Mouse (Mus musculus) MEL (cell line): ENCODE data around the gene Pdzd8. TPM values are rescaled to one million over a fixed set of nuclear protein-coding genes. Genes with fewer than 3 reads are reported as not detected.

Experiments
- DNase-seq: peaks from one replicate; pipeline ENCODE4 v3.0.0; 2011; ENCODE audit warnings: low read depth, low spot score
- H3K27ac ChIP-seq: 2 replicates; pipeline ENCODE4 v1.5.1; 2012; ENCODE audit warnings: low read depth, mild to moderate bottlenecking, control low read depth, low read length, moderate library complexity; ENCODE audit not compliant: control insufficient read depth
- H3K27me3 ChIP-seq, 2 experiments: fragments of 150-350 bp in 1 of 2; sonication (generic) in 1 of 2; 2 replicates each; pipeline ENCODE4 v1.6.1; 2012; ENCODE audit warnings: low read length in 2 of 2, mild to moderate bottlenecking in 2 of 2, improper control_type of control experiment in 1 of 2, moderate library complexity in 1 of 2; ENCODE audit not compliant: insufficient read depth in 2 of 2, control insufficient read depth in 1 of 2
- H3K36me3 ChIP-seq, 2 experiments: 2 replicates each; pipeline ENCODE4 v1.6.1; 2012 to 2014; ENCODE audit warnings: low read length in 2 of 2, improper control_type of control experiment in 1 of 2, inconsistent platforms in 1 of 2, mild to moderate bottlenecking in 1 of 2; ENCODE audit not compliant: insufficient read depth in 2 of 2, control insufficient read depth in 1 of 2
- H3K4me1 ChIP-seq, 2 experiments: fragments of 150-350 bp in 1 of 2; sonication (generic) in 1 of 2; 2 replicates each; pipeline ENCODE4 v1.6.1; 2012; ENCODE audit warnings: low read length in 2 of 2, improper control_type of control experiment in 1 of 2, mild to moderate bottlenecking in 1 of 2; ENCODE audit not compliant: insufficient read depth in 2 of 2, control insufficient read depth in 1 of 2
- H3K4me3 ChIP-seq, 2 experiments: fragments of 150-350 bp in 1 of 2; sonication (generic) in 1 of 2; 2 replicates each; pipeline ENCODE4 v1.5.1; 2012; ENCODE audit warnings: low read depth in 2 of 2, low read length in 2 of 2, mild to moderate bottlenecking in 2 of 2, moderate library complexity in 2 of 2, control low read depth in 1 of 2, improper control_type of control experiment in 1 of 2; ENCODE audit not compliant: control insufficient read depth in 1 of 2, insufficient read depth in 1 of 2
- H3K79me2 ChIP-seq: 2 replicates; pipeline ENCODE4 v1.6.1; 2012; ENCODE audit warnings: mild to moderate bottlenecking, low read length, moderate library complexity; ENCODE audit not compliant: control insufficient read depth, poor library complexity, insufficient read depth
- H3K9ac ChIP-seq: 2 replicates; pipeline ENCODE4 v1.6.1; 2012; ENCODE audit warnings: low read depth, mild to moderate bottlenecking, control low read depth, low read length, moderate library complexity; ENCODE audit not compliant: control insufficient read depth, poor library complexity, severe bottlenecking
- H3K9me3 ChIP-seq: fragments of 150-350 bp; sonication (generic); replicated peaks from 2 replicates; pipeline ENCODE4 v1.6.1; 2012; ENCODE audit warnings: mild to moderate bottlenecking, low read length, improper control_type of control experiment, moderate library complexity; ENCODE audit not compliant: insufficient read depth
- CHD2 ChIP-seq: IDR thresholded peaks from 2 replicates; pipeline ENCODE4 v1.6.1; 2011; ENCODE audit warnings: low read length, improper control_type of control experiment
- CTCF ChIP-seq, 3 experiments: IDR thresholded peaks in 2 of 3; conservative IDR thresholded peaks in 1 of 3; 2 replicates each; pipeline ENCODE4 v1.5.1; 2011 to 2012; ENCODE audit warnings: low read length in 3 of 3, low read depth in 2 of 3, mild to moderate bottlenecking in 2 of 3, improper control_type of control experiment in 1 of 3, inconsistent platforms in 1 of 3, mixed read lengths in 1 of 3, moderate library complexity in 1 of 3; ENCODE audit not compliant: control insufficient read depth in 1 of 3, insufficient read depth in 1 of 3, poor library complexity in 1 of 3, severe bottlenecking in 1 of 3
- E2F4 ChIP-seq: IDR thresholded peaks from 2 replicates; pipeline ENCODE4 v1.6.1; 2011; ENCODE audit warnings: low read depth, low read length, improper control_type of control experiment, borderline replicate concordance
- EP300 ChIP-seq, 2 experiments: IDR thresholded peaks; 2 replicates each; pipeline ENCODE4 v1.6.1; 2011; ENCODE audit warnings: improper control_type of control experiment in 2 of 2, low read length in 2 of 2, low read depth in 1 of 2, mild to moderate bottlenecking in 1 of 2
- ETS1 ChIP-seq: IDR thresholded peaks from 2 replicates; pipeline ENCODE4 v1.6.1; 2012; ENCODE audit warnings: low read depth, mild to moderate bottlenecking, inconsistent platforms, low read length, improper control_type of control experiment, moderate library complexity
- GATA1 ChIP-seq: IDR thresholded peaks from 2 replicates; pipeline ENCODE4 v1.6.1; 2011; ENCODE audit warnings: low read depth, low read length, improper control_type of control experiment
- HCFC1 ChIP-seq: IDR thresholded peaks from 2 replicates; pipeline ENCODE4 v1.6.1; 2012; ENCODE audit warnings: low read depth, mild to moderate bottlenecking, inconsistent platforms, low read length, improper control_type of control experiment, moderate library complexity
- MAZ ChIP-seq: IDR thresholded peaks from 2 replicates; pipeline ENCODE4 v1.6.1; 2012; ENCODE audit warnings: low read depth, mild to moderate bottlenecking, inconsistent platforms, low read length, improper control_type of control experiment
- MEF2A ChIP-seq: IDR thresholded peaks from 2 replicates; pipeline ENCODE4 v1.6.1; 2014; ENCODE audit warnings: low read depth, mild to moderate bottlenecking, inconsistent platforms, low read length, improper control_type of control experiment; ENCODE audit not compliant: poor library complexity, insufficient replicate concordance, severe bottlenecking; ENCODE audit errors: extremely low read depth
- MXI1 ChIP-seq: IDR thresholded peaks from 2 replicates; pipeline ENCODE4 v1.6.1; 2011; ENCODE audit warnings: mild to moderate bottlenecking, low read depth, low read length, improper control_type of control experiment
- MYC ChIP-seq: IDR thresholded peaks from 2 replicates; pipeline ENCODE4 v1.6.1; 2011; ENCODE audit warnings: low read depth, mild to moderate bottlenecking, low read length, improper control_type of control experiment, moderate library complexity
- NRF1 ChIP-seq: IDR thresholded peaks from 2 replicates; pipeline ENCODE4 v1.6.1; 2014; ENCODE audit warnings: low read depth, mild to moderate bottlenecking, inconsistent platforms, low read length, improper control_type of control experiment, moderate library complexity; ENCODE audit not compliant: poor library complexity, insufficient read depth, severe bottlenecking
- POLR2A ChIP-seq, 2 experiments: IDR thresholded peaks; 2 replicates each; pipeline ENCODE4 v1.6.1; 2011 to 2012; ENCODE audit warnings: low read length in 2 of 2, mild to moderate bottlenecking in 2 of 2, control low read depth in 1 of 2, improper control_type of control experiment in 1 of 2, low read depth in 1 of 2, moderate library complexity in 1 of 2; ENCODE audit not compliant: control insufficient read depth in 1 of 2, insufficient read depth in 1 of 2, poor library complexity in 1 of 2
- POLR2AphosphoS2 ChIP-seq: IDR thresholded peaks from 2 replicates; pipeline ENCODE4 v1.6.1; 2011; ENCODE audit warnings: low read length, improper control_type of control experiment
- RAD21 ChIP-seq: IDR thresholded peaks from 2 replicates; pipeline ENCODE4 v1.6.1; 2011; ENCODE audit warnings: mild to moderate bottlenecking, low read depth, low read length, improper control_type of control experiment
- RCOR1 ChIP-seq: IDR thresholded peaks from 2 replicates; pipeline ENCODE4 v1.6.1; 2012; ENCODE audit warnings: low read depth, mild to moderate bottlenecking, inconsistent platforms, low read length, improper control_type of control experiment
- SIN3A ChIP-seq: IDR thresholded peaks from 2 replicates; pipeline ENCODE4 v1.6.1; 2012; ENCODE audit warnings: low read length, improper control_type of control experiment, inconsistent platforms
- SMC3 ChIP-seq: IDR thresholded peaks from 2 replicates; pipeline ENCODE4 v1.6.1; 2011; ENCODE audit warnings: low read depth, low read length, improper control_type of control experiment
- TAL1 ChIP-seq: IDR thresholded peaks from 2 replicates; pipeline ENCODE4 v1.6.1; 2012; ENCODE audit warnings: mild to moderate bottlenecking, inconsistent platforms, low read length, moderate library complexity, mixed read lengths
- TBP ChIP-seq: IDR thresholded peaks from 2 replicates; pipeline ENCODE4 v1.8.0; 2011; ENCODE audit warnings: low read depth, low read length, improper control_type of control experiment
- TCF12 ChIP-seq: IDR thresholded peaks from 2 replicates; pipeline ENCODE4 v1.6.1; 2014; ENCODE audit warnings: low read depth, mild to moderate bottlenecking, inconsistent platforms, low read length, improper control_type of control experiment, moderate library complexity
- UBTF ChIP-seq: IDR thresholded peaks from 2 replicates; pipeline ENCODE4 v1.6.1; 2012; ENCODE audit warnings: low read depth, mild to moderate bottlenecking, inconsistent platforms, low read length, improper control_type of control experiment, moderate library complexity, borderline replicate concordance; ENCODE audit not compliant: insufficient read depth
- USF1 ChIP-seq: IDR thresholded peaks from 2 replicates; pipeline ENCODE4 v1.6.1; 2014; ENCODE audit warnings: low read depth, mild to moderate bottlenecking, inconsistent platforms, low read length, improper control_type of control experiment, moderate library complexity
- USF2 ChIP-seq, 2 experiments: IDR thresholded peaks; 2 replicates each; pipeline ENCODE4 v1.6.1; 2011 to 2012; ENCODE audit warnings: improper control_type of control experiment in 2 of 2, low read length in 2 of 2, borderline replicate concordance in 1 of 2, inconsistent platforms in 1 of 2, low read depth in 1 of 2, mild to moderate bottlenecking in 1 of 2; ENCODE audit not compliant: insufficient read depth in 1 of 2
- ZC3H11A ChIP-seq: IDR thresholded peaks from 2 replicates; pipeline ENCODE4 v1.6.1; 2012; ENCODE audit warnings: low read depth, mild to moderate bottlenecking, inconsistent platforms, low read length, improper control_type of control experiment
- ZKSCAN1 ChIP-seq: IDR thresholded peaks from 2 replicates; pipeline ENCODE4 v1.6.1; 2012; ENCODE audit warnings: low read depth, mild to moderate bottlenecking, inconsistent platforms, low read length, improper control_type of control experiment, moderate library complexity
- ZMIZ1 ChIP-seq: IDR thresholded peaks from 2 replicates; pipeline ENCODE4 v1.6.1; 2012; ENCODE audit warnings: low read depth, mild to moderate bottlenecking, inconsistent platforms, low read length, improper control_type of control experiment, moderate library complexity
- ZNF384 ChIP-seq: IDR thresholded peaks from 2 replicates; pipeline ENCODE4 v1.6.1; 2012; ENCODE audit warnings: low read depth, mild to moderate bottlenecking, inconsistent platforms, low read length, improper control_type of control experiment
- polyA plus RNA-seq, 2 experiments: library from polyadenylated mRNA; stranded (reverse) in 1 of 2; unstranded in 1 of 2; fragments of >175 nt in 1 of 2; fragments of >200 nt in 1 of 2; gene quantifications; 2 replicates each; pipeline versions ENCODE4 v1.2.1 to v1.2.4; 2012; ENCODE audit warnings: low replicate concordance in 2 of 2, low read depth in 1 of 2; ENCODE audit not compliant: insufficient read length in 2 of 2, insufficient read depth in 1 of 2, missing spikeins in 1 of 2
- total RNA-seq: library from RNA; depleted of rRNA; stranded (reverse); fragments of 300-350 nt; gene quantifications from 2 replicates; pipeline ENCODE4 v1.2.3, GENCODE M21; 2012

Pdzd8 gene
- total and polyA plus RNA-seq, 3 experiments = 46.4 to 137 (median 49.8) TPM

- H3K9ac ChIP-seq = peak overlapping the region; percentile 3; the same call in 1 of the 2 replicates
- no peaks in the 10 kb centered on the region for H3K27me3 ChIP-seq
- H3K9me3 ChIP-seq = no peaks in the 10 kb centered on the region
- H3K36me3 ChIP-seq = peaks cover 67 to 85% of the 10 kb centered on the region in 2 experiments
- no peak for TF ChIP-seq ZC3H11A
- peak; percentile 74 for TF ChIP-seq ZNF384
- TF ChIP-seq ZKSCAN1 = no peak
- no peak for TF ChIP-seq TBP
- peak; percentile 55; the same call in 1 of the 2 replicates for TF ChIP-seq ETS1
- TF ChIP-seq RCOR1 = peak; percentile 63
- no peak for TF ChIP-seq RAD21
- peak; percentile 56; the same call in 1 of the 2 replicates for TF ChIP-seq SIN3A
- TF ChIP-seq GATA1 = peak; percentile 57
- TF ChIP-seq USF1 = no peak
- 0 out of 2 replicates have a peak, but pooled peaks have one; percentile 6 for TF ChIP-seq MAZ
- TF ChIP-seq ZMIZ1 = 0 out of 2 replicates have a peak, but pooled peaks have one; percentile 4
- no peak for TF ChIP-seq UBTF
- TF ChIP-seq CTCF (IDR thresholded peaks at IDR 0.05 in 2 of 3, conservative IDR thresholded peaks at IDR 0.05 in 1 of 3; ENCODE audit: control insufficient read depth in 1 of 3, insufficient read depth in 1 of 3, low read depth in 2 of 3, low read length in 3 of 3, poor library complexity in 1 of 3, severe bottlenecking in 1 of 3) = no peak
- TF ChIP-seq NRF1 = no peak
- TF ChIP-seq MXI1 = 0 out of 2 replicates have a peak, but pooled peaks have one; percentile 38
- no peak for TF ChIP-seq SMC3
- TF ChIP-seq CHD2 = no peak
- no peak for TF ChIP-seq MYC
- no peak for TF ChIP-seq MEF2A
- peak; percentile 30 to 51; a peak in 2 of 4 replicates for TF ChIP-seq EP300 (IDR thresholded peaks at IDR 0.05; ENCODE audit: low read depth in 1 of 2, low read length in 2 of 2)
- 0 out of 2 replicates have a peak, but pooled peaks have one; percentile 10 for TF ChIP-seq HCFC1
- no peak for TF ChIP-seq TCF12
- TF ChIP-seq E2F4 = no peak
- TF ChIP-seq POLR2AphosphoS2 = no peak
- TF ChIP-seq TAL1 = no peak
- no peak for TF ChIP-seq POLR2A (IDR thresholded peaks at IDR 0.05; ENCODE audit: control insufficient read depth in 1 of 2, insufficient read depth in 1 of 2, low read depth in 1 of 2, low read length in 2 of 2, poor library complexity in 1 of 2)
- TF ChIP-seq USF2 (IDR thresholded peaks at IDR 0.05; ENCODE audit: borderline replicate concordance in 1 of 2, insufficient read depth in 1 of 2, low read depth in 1 of 2, low read length in 2 of 2) = no peak
- peak overlapping the region; percentile 94 for H3K27ac ChIP-seq
- peaks cover 66% of the 10 kb centered on the region for H3K79me2 ChIP-seq
- peaks cover 40 to 89% of the 10 kb centered on the region in 2 experiments for H3K4me1 ChIP-seq
- H3K4me3 ChIP-seq = no peak overlapping the region
- DNase-seq = peak; percentile 74
Measured at GRCm38 (mm10) chr19:59336655-59337054, 8.9 kb downstream of the Pdzd8 start.
